Comparison of ENCODE assay signal across 13 mouse cellular contexts in the genomic region with DNA sequence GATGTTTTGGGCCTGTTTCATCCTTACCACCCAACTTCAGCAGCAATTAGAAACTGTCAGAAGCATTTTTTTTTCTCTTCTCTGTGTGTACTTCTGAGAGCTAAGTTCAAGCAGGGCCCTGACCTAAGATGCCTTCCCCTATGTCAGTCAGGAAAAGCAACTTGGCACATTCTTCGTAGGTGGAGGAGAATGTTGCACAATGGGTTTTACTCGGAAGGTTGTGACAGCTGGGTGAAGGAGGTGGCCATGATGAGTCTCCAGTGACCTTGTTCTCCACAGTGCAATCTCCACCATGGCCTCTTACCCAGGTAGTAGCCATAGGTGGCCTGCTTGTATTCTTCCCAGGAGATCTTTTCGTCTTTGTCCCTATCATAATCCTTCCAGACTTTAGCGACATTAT.
"Had no signal": no experiment of that assay in that cellular context is flagged by ENCODE, and none has a peak within 500 bp of the region (broad histone marks: within the 10 kb centered on the region; RNA-seq: fewer than 3 reads in every experiment).

No protein-coding gene starts in this region.

- DNase-seq: lung, adult 18-20 months; lung, embryonic 14.5 days; lung, postnatal 10 days; lung, postnatal 4 days; midbrain, embryonic 14.5 days; retina, postnatal 1 day; right cerebral cortex, adult 18-20 months; right cerebral cortex, postnatal 25 days; right cerebral cortex, postnatal 4 days; spleen, adult 18-20 months; thymus, adult 18-20 months; thymus, postnatal 14 days; thymus, postnatal 36 days had no signal
